In genomic region chr15:100443126-100443922, GRCm38 (mm10) we compare ENCODE assay signal across 8 mouse cellular contexts. TPM values are rescaled to one million over a fixed set of nuclear protein-coding genes. Genes with fewer than 3 reads are reported as not detected.
DNase-seq lines count a peak whose midpoint lies in the region; ATAC-seq and TF ChIP-seq lines count a peak whose summit lies in the region.

No protein-coding gene starts in this region.

- no peaks in the 10 kb centered on the region for H3K36me3 ChIP-seq in macrophage (ENCODE audit: inconsistent target)

- H3K4me1 ChIP-seq in cortical plate, adult 2 months (ENCODE audit: control insufficient read depth, insufficient read depth, low read length): 0 out of 2 replicates have a peak, but pooled peaks cover 2% of the 10 kb centered on the region

- peak; percentile 73 for TF ChIP-seq POLR2A in cortical plate, adult 2 months (IDR thresholded peaks at IDR 0.05; ENCODE audit: extremely low read depth, insufficient read depth, low read length)

- no peaks in the 10 kb centered on the region for H3K79me2 ChIP-seq in macrophage (ENCODE audit: inconsistent target)

- H3K4me3 ChIP-seq in cortical plate, adult 2 months (ENCODE audit: insufficient read depth, low read length): peak overlapping the region; percentile 42
- peak overlapping the region; percentile 44 for H3K4me3 ChIP-seq in left cerebral cortex, adult 2 months
- peak overlapping the region; percentile 22 for H3K4me3 ChIP-seq in macrophage (ENCODE audit: inconsistent target)

- WGBS in macrophage (ENCODE audit: missing documents): 4% methylated on average over 18 of the region's 31 CpGs

- peak; percentile 63 to 75 for DNase-seq in gastrocnemius, adult 8-10 months (ENCODE audit: low spot score in 2 of 2)
- DNase-seq in hindlimb bud, embryonic 11.5 days (ENCODE audit: extremely low spot score, low read depth, low spot score): peak; percentile 57
- DNase-seq in left cerebral cortex, adult 2 months (ENCODE audit: extremely low spot score in 1 of 2, low spot score in 2 of 2): peak; percentile 77 to 80
- DNase-seq in right cerebral cortex, postnatal 10 days (ENCODE audit: low spot score in 2 of 2): peak; percentile 93 to 96
- peak; percentile 88 for DNase-seq in urinary bladder, postnatal 14 days (ENCODE audit: low spot score)

- H3K27ac ChIP-seq in cortical plate, adult 2 months (ENCODE audit: insufficient read depth, low read length): peak overlapping the region; percentile 69
- peak overlapping the region; percentile 83 for H3K27ac ChIP-seq in left cerebral cortex, adult 2 months
- H3K27ac ChIP-seq in macrophage: peak overlapping the region; percentile 28

- intact Hi-C loops in left cerebral cortex, adult 2 months (cut with DNase I): loop anchor here (2.0 kb wide), 1 partner anchor 21 kb away; the partner anchor contains the start of gene Gm5475

- no peak for TF ChIP-seq CTCF in cortical plate, adult 2 months (IDR thresholded peaks at IDR 0.05; ENCODE audit: extremely low read depth, insufficient read depth, low read length)
- TF ChIP-seq CTCF in left cerebral cortex, adult 2 months (IDR thresholded peaks at IDR 0.05): no peak

- ATAC-seq in activated CD4-positive, CD25-positive, alpha-beta regulatory T cell, adult 4 months: peak; percentile 100

RNA-seq across cellular contexts. Expression of gene Slc11a2, which starts 18.5 kb away (rescaled TPM):
- 10 to 100 TPM; 22.8 TPM for polyA plus RNA-seq in activated CD4-positive, CD25-positive, alpha-beta regulatory T cell, adult 4 months (2017; shearing (Covaris generic))
- 47.8 and 51.6 TPM in 2 replicates for polyA plus RNA-seq in cortical plate, adult 2 months (2012; rRNA removed)
- total RNA-seq in gastrocnemius, adult 8-10 months (2022): 10 to 100 TPM; 31.0 to 39.7 (median 36.9) TPM
- total RNA-seq in left cerebral cortex, adult 2 months (2021): 10 to 100 TPM; 60.0 to 70.8 TPM
- total RNA-seq in macrophage (2018; cell fraction: chromatin; rRNA removed): 100 to 1,000 TPM; 115 to 395 (median 255) TPM
- 100 to 1,000 TPM in 8 of 26 experiments, 10 to 100 TPM in 18; 48.5 to 121 (median 89.8) TPM for total RNA-seq in macrophage (2018; cell fraction: cytosol; rRNA removed)
- 100 to 1,000 TPM in 25 of 26 experiments, 10 to 100 TPM in 1; 95.1 to 370 (median 188) TPM for total RNA-seq in macrophage (2018; cell fraction: nucleus; rRNA removed)
- 39.5 to 63.4 TPM (median 40.8 TPM) in 3 replicates for polyA plus RNA-seq in macrophage (2018)

RNA-seq across cellular contexts. Expression of gene Gm5475, which starts 21.4 kb away (rescaled TPM):
- under 1 TPM in 1 of 2 experiments, not detected in 1; 0.33 TPM for polyA plus RNA-seq in activated CD4-positive, CD25-positive, alpha-beta regulatory T cell, adult 4 months (2017; shearing (Covaris generic))
- 0.04 TPM in 1 of 2 replicates, not detected in the other for polyA plus RNA-seq in cortical plate, adult 2 months (2012; rRNA removed)
- under 1 TPM in 1 of 4 experiments, not detected in 3; 0.12 TPM for total RNA-seq in gastrocnemius, adult 8-10 months (2022)
- not detected for total RNA-seq in left cerebral cortex, adult 2 months (2021)
- 1 to 10 TPM in 2 of 26 experiments, under 1 TPM in 14, not detected in 10; 0.25 to 1.3 (median 0.50) TPM for total RNA-seq in macrophage (2018; cell fraction: chromatin; rRNA removed)
- total RNA-seq in macrophage (2018; cell fraction: cytosol; rRNA removed): under 1 TPM in 17 of 26 experiments, not detected in 9; 0.03 to 0.28 (median 0.10) TPM
- 1 to 10 TPM in 7 of 26 experiments, under 1 TPM in 16, not detected in 3; 0.29 to 2.7 (median 0.68) TPM for total RNA-seq in macrophage (2018; cell fraction: nucleus; rRNA removed)
- not detected in 3 replicates for polyA plus RNA-seq in macrophage (2018)

RNA-seq across cellular contexts. Expression of gene Letmd1, which starts 25.5 kb away (rescaled TPM):
- polyA plus RNA-seq in activated CD4-positive, CD25-positive, alpha-beta regulatory T cell, adult 4 months (2017; shearing (Covaris generic)): 10 to 100 TPM; 31.4 to 33.0 TPM
- polyA plus RNA-seq in cortical plate, adult 2 months (2012; rRNA removed): 97.9 and 101 TPM in 2 replicates
- 1 to 10 TPM; 6.6 to 7.9 (median 7.0) TPM for total RNA-seq in gastrocnemius, adult 8-10 months (2022)
- total RNA-seq in left cerebral cortex, adult 2 months (2021): 10 to 100 TPM; 59.6 to 62.1 TPM
- total RNA-seq in macrophage (2018; cell fraction: chromatin; rRNA removed): 10 to 100 TPM; 16.6 to 81.6 (median 39.3) TPM
- total RNA-seq in macrophage (2018; cell fraction: cytosol; rRNA removed): 10 to 100 TPM; 26.6 to 41.2 (median 33.6) TPM
- total RNA-seq in macrophage (2018; cell fraction: nucleus; rRNA removed): 10 to 100 TPM; 23.2 to 78.2 (median 37.0) TPM
- 34.8 to 38.4 TPM (median 34.8 TPM) in 3 replicates for polyA plus RNA-seq in macrophage (2018)

RNA-seq across cellular contexts. Expression of gene Csrnp2, which starts 52.0 kb away (rescaled TPM):
- polyA plus RNA-seq in activated CD4-positive, CD25-positive, alpha-beta regulatory T cell, adult 4 months (2017; shearing (Covaris generic)): 1 to 10 TPM; 1.2 to 1.8 TPM
- 24.4 and 24.7 TPM in 2 replicates for polyA plus RNA-seq in cortical plate, adult 2 months (2012; rRNA removed)
- total RNA-seq in gastrocnemius, adult 8-10 months (2022): 1 to 10 TPM; 2.6 to 4.0 (median 3.4) TPM
- total RNA-seq in left cerebral cortex, adult 2 months (2021): 10 to 100 TPM; 35.3 to 36.3 TPM
- 1 to 10 TPM in 17 of 26 experiments, under 1 TPM in 9; 0.41 to 6.4 (median 1.7) TPM for total RNA-seq in macrophage (2018; cell fraction: chromatin; rRNA removed)
- 1 to 10 TPM in 22 of 26 experiments, under 1 TPM in 4; 0.61 to 4.1 (median 2.3) TPM for total RNA-seq in macrophage (2018; cell fraction: cytosol; rRNA removed)
- 1 to 10 TPM in 22 of 26 experiments, under 1 TPM in 4; 0.77 to 6.2 (median 1.9) TPM for total RNA-seq in macrophage (2018; cell fraction: nucleus; rRNA removed)
- 1.7 to 2.1 TPM (median 1.8 TPM) in 3 replicates for polyA plus RNA-seq in macrophage (2018)

Comparison
In these comparisons a context has a peak if more than half of its experiments do, and no peak if none do; other contexts are left out.
1. Peak in every context shown above with its lines: DNase-seq, ATAC-seq, H3K4me3 ChIP-seq and H3K27ac ChIP-seq.
2. H3K27ac ChIP-seq: peak in every context shown above with its lines; median percentile 83 in left cerebral cortex, adult 2 months; 69 in cortical plate, adult 2 months; 28 in macrophage.